Mouse (Mus musculus) midbrain, embryonic 16.5 days (tissue): Measurements from ENCODE around the gene Myt1l. TPM values are rescaled to one million over a fixed set of nuclear protein-coding genes. Genes with fewer than 3 reads are reported as not detected.

Experiments
- ATAC-seq: fragments of 200-750 bp; cut with Nextera tagmentation; 2 replicates; pipeline ENCODE4 v1.8.0; 2017; ENCODE audit warnings: moderate TSS enrichment
- H3K27ac ChIP-seq: fragments of 300-500 bp; sonication (generic); 2 replicates; pipeline ENCODE4 v1.5.1; 2014; ENCODE audit warnings: mild to moderate bottlenecking, low read length, mixed read lengths
- H3K27me3 ChIP-seq: fragments of 300-500 bp; sonication (generic); 2 replicates; pipeline ENCODE4 v1.6.1; 2014; ENCODE audit warnings: low read depth, low read length, mixed read lengths; ENCODE audit not compliant: control insufficient read depth, insufficient read depth
- H3K36me3 ChIP-seq: fragments of 300-500 bp; sonication (generic); 2 replicates; pipeline ENCODE4 v1.6.1; 2014; ENCODE audit warnings: mild to moderate bottlenecking, low read length, moderate library complexity, mixed read lengths; ENCODE audit not compliant: control insufficient read depth, insufficient read depth
- H3K4me1 ChIP-seq: fragments of 300-500 bp; sonication (generic); 2 replicates; pipeline ENCODE4 v1.6.1; 2014; ENCODE audit warnings: mild to moderate bottlenecking, low read length, mixed read lengths; ENCODE audit not compliant: control insufficient read depth, insufficient read depth
- H3K4me2 ChIP-seq: fragments of 300-500 bp; sonication (generic); 2 replicates; pipeline ENCODE4 v1.6.1; 2014; ENCODE audit warnings: mild to moderate bottlenecking, low read length, mixed read lengths
- H3K4me3 ChIP-seq: fragments of 300-500 bp; sonication (generic); 2 replicates; pipeline ENCODE4 v1.5.1; 2014; ENCODE audit warnings: low read depth, mild to moderate bottlenecking, low read length, moderate library complexity, mixed read lengths
- H3K9ac ChIP-seq: fragments of 300-500 bp; sonication (generic); 2 replicates; pipeline ENCODE4 v1.6.1; 2014; ENCODE audit warnings: low read depth, low read length, mixed read lengths
- H3K9me3 ChIP-seq: fragments of 300-500 bp; sonication (generic); replicated peaks from 2 replicates; pipeline ENCODE4 v1.6.1; 2014; ENCODE audit warnings: mild to moderate bottlenecking, low read length, mixed read lengths; ENCODE audit not compliant: control insufficient read depth, poor library complexity, severe bottlenecking
- WGBS: fragments of 180-500 bp; shearing (Covaris S2); extraction: QIAGEN DNeasy Blood & Tissue Kit; methylation state at CpG from one replicate; pipeline ENCODE4 v1.1.7; 2014; 5-methylcytosine and 5-hydroxymethylcytosine counted together
- polyA plus RNA-seq: library from polyadenylated mRNA; unstranded; fragments of >200 nt; fragmentation: Nextera tagmentation; extraction: Ambion mirVana; gene quantifications from 2 replicates; pipeline ENCODE4 v1.2.1, GENCODE M21; 2015

The Myt1l gene
- polyA plus RNA-seq, 1 experiment from 2014 or later: 304 TPM

- H3K4me2 ChIP-seq: no peak overlapping the region
- no peaks in the 10 kb centered on the region for H3K9me3 ChIP-seq
- no peaks in the 10 kb centered on the region for H3K36me3 ChIP-seq
- ATAC-seq: no peak
- no peak overlapping the region for H3K27ac ChIP-seq
- WGBS: 83% methylated on average over 2 of the region's 2 CpGs
- H3K9ac ChIP-seq: no peak overlapping the region
- no peak overlapping the region for H3K4me3 ChIP-seq
- H3K4me1 ChIP-seq: peaks cover 15% of the 10 kb centered on the region
- no peaks in the 10 kb centered on the region for H3K27me3 ChIP-seq
Observed at GRCm38 (mm10) chr12:29634509-29634908, 106.3 kb downstream of the Myt1l start.

GRCm38 (mm10) chr12:29639543-29640196 lies 111.5 kb downstream of the Myt1l start:
- H3K4me3 ChIP-seq: no peak overlapping the region
- WGBS: 51% methylated on average over 11 of the region's 11 CpGs
- peaks cover 5% of the 10 kb centered on the region for H3K36me3 ChIP-seq
- H3K4me2 ChIP-seq: no peak overlapping the region
- peaks cover 13% of the 10 kb centered on the region for H3K4me1 ChIP-seq
- H3K27me3 ChIP-seq: no peaks in the 10 kb centered on the region
- H3K9ac ChIP-seq: no peak overlapping the region
- H3K9me3 ChIP-seq: no peaks in the 10 kb centered on the region
- H3K27ac ChIP-seq: peak overlapping the region; percentile 32
- ATAC-seq: peak; percentile 22; the same call in 1 of the 2 replicates

- no peak overlapping the region for H3K9ac ChIP-seq
- no peak overlapping the region for H3K4me2 ChIP-seq
- WGBS: 39% methylated on average over 1 of the region's 1 CpGs
- peaks cover 11% of the 10 kb centered on the region for H3K4me1 ChIP-seq
- peak overlapping the region; percentile 32 for H3K27ac ChIP-seq
- no peaks in the 10 kb centered on the region for H3K9me3 ChIP-seq
- H3K36me3 ChIP-seq: peaks cover 6% of the 10 kb centered on the region
- no peak overlapping the region for H3K4me3 ChIP-seq
- ATAC-seq: no peak
- no peaks in the 10 kb centered on the region for H3K27me3 ChIP-seq
Observed at GRCm38 (mm10) chr12:29640201-29640600, 112.0 kb downstream of the Myt1l start.

- Histone ChIP-seq H3K9me3 (no peaks in the 10 kb centered on the region), H3K4me2 (no peak overlapping the region), H3K9ac (peak overlapping the region; percentile 35; the same call in 1 of the 2 replicates), H3K4me3 (no peak overlapping the region), H3K27ac (peak overlapping the region; percentile 78), H3K27me3 (no peaks in the 10 kb centered on the region), H3K4me1 (peaks cover 15% of the 10 kb centered on the region), H3K36me3 (peaks cover 6% of the 10 kb centered on the region)
- peak; percentile 40; the same call in 1 of the 2 replicates for ATAC-seq
- 6% methylated on average over 4 of the region's 4 CpGs for WGBS
Observed at GRCm38 (mm10) chr12:29642915-29643314, 114.7 kb downstream of the Myt1l start.

GRCm38 (mm10) chr12:29644091-29644490 lies 115.9 kb downstream of the Myt1l start:
- 71% methylated on average over 4 of the region's 4 CpGs for WGBS
- H3K9ac ChIP-seq: no peak overlapping the region
- no peak overlapping the region for H3K4me3 ChIP-seq
- H3K36me3 ChIP-seq: peaks cover 6% of the 10 kb centered on the region
- H3K4me2 ChIP-seq: no peak overlapping the region
- no peaks in the 10 kb centered on the region for H3K27me3 ChIP-seq
- H3K4me1 ChIP-seq: peaks cover 15% of the 10 kb centered on the region
- no peak for ATAC-seq
- H3K9me3 ChIP-seq: no peaks in the 10 kb centered on the region
- H3K27ac ChIP-seq: no peak overlapping the region

GRCm38 (mm10) chr12:29644721-29645120 lies 116.5 kb downstream of the Myt1l start:
- H3K9me3 ChIP-seq: no peaks in the 10 kb centered on the region
- H3K4me3 ChIP-seq: no peak overlapping the region
- 91% methylated on average over 7 of the region's 7 CpGs for WGBS
- H3K9ac ChIP-seq: no peak overlapping the region
- H3K27ac ChIP-seq: no peak overlapping the region
- H3K36me3 ChIP-seq: peaks cover 6% of the 10 kb centered on the region
- H3K27me3 ChIP-seq: no peaks in the 10 kb centered on the region
- no peak overlapping the region for H3K4me2 ChIP-seq
- ATAC-seq: no peak
- H3K4me1 ChIP-seq: peaks cover 16% of the 10 kb centered on the region

- H3K36me3 ChIP-seq: peaks cover under 1% of the 10 kb centered on the region
- peaks cover 18% of the 10 kb centered on the region for H3K4me1 ChIP-seq
- no peak overlapping the region for H3K9ac ChIP-seq
- ATAC-seq: peak; percentile 32; the same call in 1 of the 2 replicates
- peak overlapping the region; percentile 71 for H3K27ac ChIP-seq
- no peaks in the 10 kb centered on the region for H3K27me3 ChIP-seq
- H3K4me2 ChIP-seq: no peak overlapping the region
- H3K9me3 ChIP-seq: no peaks in the 10 kb centered on the region
- H3K4me3 ChIP-seq: no peak overlapping the region
- 49% methylated on average over 10 of the region's 10 CpGs for WGBS
Observed at GRCm38 (mm10) chr12:29649510-29650152, 121.4 kb downstream of the Myt1l start.

- Histone ChIP-seq H3K27ac (no peak overlapping the region), H3K4me2 (no peak overlapping the region), H3K27me3 (no peaks in the 10 kb centered on the region), H3K9me3 (no peaks in the 10 kb centered on the region), H3K4me1 (peaks cover 45% of the 10 kb centered on the region), H3K36me3 (no peaks in the 10 kb centered on the region; the same call in 1 of the 2 replicates), H3K4me3 (no peak overlapping the region), H3K9ac (no peak overlapping the region)
- 89% methylated on average over 5 of the region's 5 CpGs for WGBS
- no peak for ATAC-seq
Observed at GRCm38 (mm10) chr12:29652516-29652915, 124.3 kb downstream of the Myt1l start.

- peak; percentile 57 for ATAC-seq
- peak overlapping the region; percentile 12; the same call in 1 of the 2 replicates for H3K9ac ChIP-seq
- H3K4me2 ChIP-seq: peak overlapping the region; percentile 8; the same call in 1 of the 2 replicates
- H3K27ac ChIP-seq: peak overlapping the region; percentile 81
- H3K4me1 ChIP-seq: peaks cover 51% of the 10 kb centered on the region
- no peaks in the 10 kb centered on the region for H3K9me3 ChIP-seq
- H3K27me3 ChIP-seq: no peaks in the 10 kb centered on the region
- 40% methylated on average over 10 of the region's 10 CpGs for WGBS
- H3K4me3 ChIP-seq: no peak overlapping the region
- H3K36me3 ChIP-seq: no peaks in the 10 kb centered on the region; the same call in 1 of the 2 replicates
Observed at GRCm38 (mm10) chr12:29655197-29655632, 127.0 kb downstream of the Myt1l start.
